Mouse (Mus musculus) midbrain, postnatal 0 days (tissue): ENCODE data around the gene Myl6. TPM values are rescaled to one million over a fixed set of nuclear protein-coding genes. Genes with fewer than 3 reads are reported as not detected.

ENCODE experiments used
- ATAC-seq: fragments of 200-750 bp; cut with Nextera tagmentation; 2 replicates; pipeline ENCODE4 v1.8.0; 2017; ENCODE audit warnings: moderate number of reproducible peaks, mild to moderate bottlenecking, moderate TSS enrichment, moderate library complexity; ENCODE audit not compliant: low FRiP score
- DNase-seq: peaks from one replicate; pipeline ENCODE4 v3.0.0-alpha.2; 2015; ENCODE audit warnings: low spot score
- H3K27ac ChIP-seq: fragments of 300-500 bp; sonication (generic); 2 replicates; pipeline ENCODE4 v1.5.1; 2014; ENCODE audit warnings: low read depth, mild to moderate bottlenecking, low read length, mixed read lengths
- H3K27me3 ChIP-seq: fragments of 300-500 bp; sonication (generic); 2 replicates; pipeline ENCODE4 v1.6.1; 2014; ENCODE audit warnings: low read length, control low read depth, mixed read lengths; ENCODE audit not compliant: insufficient read depth
- H3K36me3 ChIP-seq: fragments of 300-500 bp; sonication (generic); 2 replicates; pipeline ENCODE4 v1.6.1; 2014; ENCODE audit warnings: low read length, control low read depth, mixed read lengths; ENCODE audit not compliant: insufficient read depth
- H3K4me1 ChIP-seq: fragments of 300-500 bp; sonication (generic); 2 replicates; pipeline ENCODE4 v1.6.1; 2014; ENCODE audit warnings: mild to moderate bottlenecking, control low read depth, antibody characterized with exemption, low read length, mixed read lengths; ENCODE audit not compliant: insufficient read depth
- H3K4me2 ChIP-seq: fragments of 300-500 bp; sonication (generic); 2 replicates; pipeline ENCODE4 v1.6.1; 2014; ENCODE audit warnings: low read depth, mild to moderate bottlenecking, low read length, mixed read lengths; ENCODE audit not compliant: poor library complexity, severe bottlenecking
- H3K4me3 ChIP-seq: fragments of 300-500 bp; sonication (generic); 2 replicates; pipeline ENCODE4 v1.5.1; 2014; ENCODE audit warnings: low read depth, mild to moderate bottlenecking, low read length, moderate library complexity
- H3K9ac ChIP-seq: fragments of 300-500 bp; sonication (generic); replicated peaks from 2 replicates; pipeline ENCODE4 v1.6.1; 2014; ENCODE audit warnings: mild to moderate bottlenecking, low read length, moderate library complexity, mixed read lengths; ENCODE audit not compliant: poor library complexity, severe bottlenecking
- H3K9me3 ChIP-seq: fragments of 300-500 bp; sonication (generic); 2 replicates; pipeline ENCODE4 v1.6.1; 2016; ENCODE audit warnings: low read length, control low read depth
- CTCF ChIP-seq: IDR thresholded peaks from 2 replicates; pipeline ENCODE4 v1.5.1; 2016; ENCODE audit warnings: antibody characterized with exemption, mild to moderate bottlenecking
- WGBS: fragments of 180-500 bp; shearing (Covaris S2); extraction: QIAGEN DNeasy Blood & Tissue Kit; methylation state at CpG from one replicate; pipeline ENCODE4 v1.1.7; 2014; 5-methylcytosine and 5-hydroxymethylcytosine counted together
- polyA plus RNA-seq: library from polyadenylated mRNA; unstranded; fragments of >200 nt; fragmentation: Nextera tagmentation; extraction: Ambion mirVana; gene quantifications from 2 replicates; pipeline ENCODE4 v1.2.1, GENCODE M21; 2015
- total RNA-seq: library from RNA; depleted of rRNA; stranded (reverse); fragments of >200 nt; gene quantifications from 2 replicates; pipeline ENCODE4 v1.2.3, GENCODE M21; 2014

The Myl6 gene
- total and polyA plus RNA-seq, 2 experiments from 2014 or later = 648 to 946 TPM

- Histone ChIP-seq H3K9me3 (no peaks in the 10 kb centered on the region), H3K4me2 (peak overlapping the region; percentile 65), H3K27me3 (no peaks in the 10 kb centered on the region), H3K9ac (peak overlapping the region; percentile 93), H3K4me3 (peak overlapping the region; percentile 92), H3K36me3 (peaks cover 11% of the 10 kb centered on the region), H3K27ac (peak overlapping the region; percentile 94), H3K4me1 (peaks cover 7% of the 10 kb centered on the region; the same call in 1 of the 2 replicates)
- DNase-seq (peak; percentile 87), ATAC-seq (peak; percentile 77)
- no peak for TF ChIP-seq CTCF
- under 1% methylated on average over 29 of the region's 29 CpGs for WGBS
Observed at GRCm38 (mm10) chr10:128458348-128458718, 35.6 kb downstream of the Myl6 start.

GRCm38 (mm10) chr10:128457676-128458075 is 36.3 kb downstream of the Myl6 start:
- WGBS = 82% methylated on average over 6 of the region's 6 CpGs
- H3K27ac ChIP-seq = no peak overlapping the region
- no peak overlapping the region for H3K4me3 ChIP-seq
- H3K4me1 ChIP-seq = peaks cover 7% of the 10 kb centered on the region; the same call in 1 of the 2 replicates
- no peak for TF ChIP-seq CTCF
- no peak for ATAC-seq
- no peaks in the 10 kb centered on the region for H3K9me3 ChIP-seq
- peak overlapping the region; percentile 65 for H3K4me2 ChIP-seq
- no peak overlapping the region for H3K9ac ChIP-seq
- peaks cover 7% of the 10 kb centered on the region; the same call in 1 of the 2 replicates for H3K36me3 ChIP-seq
- H3K27me3 ChIP-seq = no peaks in the 10 kb centered on the region
- DNase-seq = no peak

DNA sequence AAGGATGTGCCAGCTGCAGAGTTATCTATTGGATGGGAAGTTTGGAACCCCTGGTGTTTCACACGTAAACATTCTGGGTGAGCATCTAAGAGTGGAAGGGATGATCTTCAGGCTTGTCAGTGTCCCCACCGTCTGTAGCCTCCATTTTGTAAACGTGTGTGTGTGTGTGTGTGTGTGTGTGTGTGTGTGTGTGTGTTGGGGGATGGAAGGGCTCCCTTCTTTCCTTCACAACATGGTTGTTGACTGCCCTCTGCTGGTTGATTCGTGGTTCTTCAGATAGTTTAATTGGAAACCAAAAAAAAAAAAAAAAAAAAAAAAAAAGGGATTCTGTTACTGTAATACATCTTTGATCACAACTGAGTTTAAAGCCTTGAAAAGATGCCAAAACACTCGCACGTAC is 38.7 kb downstream of the Myl6 start:
- 0 out of 2 replicates have a peak overlapping the region, but pooled peaks have one; percentile 15 for H3K4me2 ChIP-seq
- DNase-seq = peak; percentile 95
- H3K4me1 ChIP-seq = 0 out of 2 replicates have a peak, but pooled peaks cover under 1% of the 10 kb centered on the region
- 0 out of 2 replicates have a peak, but pooled peaks have one; percentile 44 for ATAC-seq
- H3K27me3 ChIP-seq = no peaks in the 10 kb centered on the region
- H3K27ac ChIP-seq = no peak overlapping the region
- no peak overlapping the region for H3K9ac ChIP-seq
- TF ChIP-seq CTCF = peak; percentile 80
- H3K36me3 ChIP-seq = no peaks in the 10 kb centered on the region
- WGBS = 3% methylated on average over 6 of the region's 6 CpGs
- no peak overlapping the region for H3K4me3 ChIP-seq
- H3K9me3 ChIP-seq = no peaks in the 10 kb centered on the region

DNA sequence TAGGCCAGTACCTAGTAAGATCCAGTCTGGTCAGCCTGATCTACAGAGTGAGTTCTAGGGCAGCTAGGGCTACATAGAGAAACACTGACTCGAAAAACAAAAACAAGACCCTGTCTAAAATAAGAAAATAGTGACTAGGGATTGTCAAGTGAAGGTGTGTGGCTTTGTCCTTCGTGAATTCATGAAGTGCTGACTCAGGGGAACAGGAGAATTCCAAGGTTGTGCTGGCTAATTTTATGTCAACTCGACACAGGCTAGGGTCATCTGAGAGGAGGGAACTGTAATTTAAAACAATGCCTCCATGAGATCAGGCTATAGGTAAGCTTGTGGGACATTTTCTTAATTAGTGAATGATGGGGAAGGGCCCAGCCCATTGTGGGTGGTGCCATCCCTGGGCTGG is 39.5 kb downstream of the Myl6 start:
- Histone ChIP-seq H3K4me3 (no peak overlapping the region), H3K27ac (no peak overlapping the region), H3K36me3 (no peaks in the 10 kb centered on the region), H3K4me1 (no peaks in the 10 kb centered on the region), H3K9ac (no peak overlapping the region), H3K4me2 (no peak overlapping the region), H3K27me3 (no peaks in the 10 kb centered on the region), H3K9me3 (no peaks in the 10 kb centered on the region)
- no peak for DNase-seq
- 82% methylated on average over 3 of the region's 3 CpGs for WGBS
- TF ChIP-seq CTCF = no peak
- ATAC-seq = no peak

DNA sequence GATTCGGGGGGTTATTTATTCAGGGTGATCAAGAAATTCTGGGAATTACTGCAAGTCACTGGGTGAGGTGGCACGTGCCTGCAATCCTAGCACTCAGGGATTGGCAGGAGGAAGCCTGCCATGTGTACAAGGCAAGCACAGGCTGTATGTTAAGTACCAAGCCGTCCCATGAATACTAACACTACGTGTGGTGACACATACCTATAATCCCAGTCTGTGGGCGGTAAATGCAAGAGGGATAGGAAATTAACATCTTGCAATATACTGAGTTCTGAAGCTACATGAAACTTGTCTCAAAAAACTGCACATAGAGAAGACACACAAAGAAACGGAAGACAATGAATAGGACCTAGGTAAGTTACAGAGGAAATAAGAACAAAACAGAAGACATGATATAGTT is 42.9 kb downstream of the Myl6 start:
- WGBS = 84% methylated on average over 6 of the region's 6 CpGs
- Histone ChIP-seq H3K4me3 (no peak overlapping the region), H3K27ac (no peak overlapping the region), H3K36me3 (no peaks in the 10 kb centered on the region), H3K4me2 (no peak overlapping the region), H3K9ac (no peak overlapping the region), H3K27me3 (no peaks in the 10 kb centered on the region), H3K4me1 (no peaks in the 10 kb centered on the region), H3K9me3 (no peaks in the 10 kb centered on the region)
- no peak for TF ChIP-seq CTCF
- ATAC-seq (no peak), DNase-seq (no peak)

- no peak overlapping the region for H3K27ac ChIP-seq
- no peak overlapping the region for H3K9ac ChIP-seq
- H3K36me3 ChIP-seq = peaks cover 4% of the 10 kb centered on the region; the same call in 1 of the 2 replicates
- no peak for TF ChIP-seq CTCF
- DNase-seq (no peak), ATAC-seq (no peak)
- H3K9me3 ChIP-seq = no peaks in the 10 kb centered on the region
- no peak overlapping the region for H3K4me2 ChIP-seq
- 82% methylated on average over 4 of the region's 4 CpGs for WGBS
- no peaks in the 10 kb centered on the region for H3K27me3 ChIP-seq
- H3K4me1 ChIP-seq = no peaks in the 10 kb centered on the region
- H3K4me3 ChIP-seq = no peak overlapping the region
Observed at GRCm38 (mm10) chr10:128445407-128445806, 48.5 kb downstream of the Myl6 start.
